In genomic region chr14:84443761-84444160, GRCm38 (mm10) we compare ENCODE assay signal across 8 mouse cellular contexts. TPM values are rescaled to one million over a fixed set of nuclear protein-coding genes. Genes with fewer than 3 reads are reported as not detected.
DNase-seq lines count a peak whose midpoint lies in the region; ATAC-seq and TF ChIP-seq lines count a peak whose summit lies in the region.

No protein-coding gene starts in this region.

- H3K4me3 ChIP-seq in lung, embryonic 14.5 days (ENCODE audit: low read depth, low read length): peak overlapping the region; percentile 57
- H3K4me3 ChIP-seq in forebrain, embryonic 10.5 days: peak overlapping the region; percentile 69
- H3K4me3 ChIP-seq in neural tube, embryonic 14.5 days (ENCODE audit: low read depth, low read length): peak overlapping the region; percentile 64

- H3K27me3 ChIP-seq in lung, embryonic 14.5 days (ENCODE audit: insufficient read depth, low read length): peaks cover 19% of the 10 kb centered on the region
- peaks cover 34% of the 10 kb centered on the region for H3K27me3 ChIP-seq in forebrain, embryonic 10.5 days (ENCODE audit: poor library complexity, severe bottlenecking)
- H3K27me3 ChIP-seq in neural tube, embryonic 14.5 days (ENCODE audit: control insufficient read depth, insufficient read depth, low read length): no peaks in the 10 kb centered on the region

- under 1% methylated on average over 13 of the region's 13 CpGs for WGBS in lung, embryonic 14.5 days
- 2% methylated on average over 13 of the region's 13 CpGs for WGBS in forebrain, embryonic 10.5 days
- under 1% methylated on average over 13 of the region's 13 CpGs for WGBS in neural tube, embryonic 14.5 days

- no peaks in the 10 kb centered on the region for H3K36me3 ChIP-seq in lung, embryonic 14.5 days (ENCODE audit: insufficient read depth)
- no peaks in the 10 kb centered on the region for H3K36me3 ChIP-seq in forebrain, embryonic 10.5 days (replicated peaks)
- no peaks in the 10 kb centered on the region for H3K36me3 ChIP-seq in neural tube, embryonic 14.5 days (ENCODE audit: control insufficient read depth, insufficient read depth, low read length)

- H3K9me3 ChIP-seq in lung, embryonic 14.5 days (ENCODE audit: low read depth, low read length): no peaks in the 10 kb centered on the region
- no peaks in the 10 kb centered on the region for H3K9me3 ChIP-seq in forebrain, embryonic 10.5 days
- H3K9me3 ChIP-seq in neural tube, embryonic 14.5 days (ENCODE audit: control insufficient read depth, low read length): no peaks in the 10 kb centered on the region

- H3K9ac ChIP-seq in lung, embryonic 14.5 days: peak overlapping the region; percentile 45
- H3K9ac ChIP-seq in neural tube, embryonic 14.5 days (replicated peaks; ENCODE audit: low read depth, low read length): peak overlapping the region; percentile 68

- H3K4me2 ChIP-seq in lung, embryonic 14.5 days: peak overlapping the region; percentile 89
- H3K4me2 ChIP-seq in neural tube, embryonic 14.5 days (ENCODE audit: low read depth, low read length): peak overlapping the region; percentile 91

- no peak for ATAC-seq in lung, embryonic 14.5 days (ENCODE audit: insufficient read depth)
- ATAC-seq in neural tube, embryonic 14.5 days (ENCODE audit: low read depth): no peak

- DNase-seq in lung, embryonic 14.5 days: peak; percentile 12
- DNase-seq in lung, postnatal 4 days: no peak
- DNase-seq in forebrain, embryonic 10.5 days (ENCODE audit: extremely low spot score, low spot score): peak; percentile 18
- DNase-seq in kidney, postnatal 25 days: peak; percentile 7 to 35
- DNase-seq in left cerebral cortex, adult 8-10 months (ENCODE audit: low spot score in 2 of 2): no peak
- no peak for DNase-seq in adrenal gland, postnatal 4 days (ENCODE audit: low spot score in 2 of 2)
- DNase-seq in layer of hippocampus, adult 11-12 months (ENCODE audit: low spot score): no peak

- H3K4me1 ChIP-seq in lung, embryonic 14.5 days (ENCODE audit: insufficient read depth): no peaks in the 10 kb centered on the region
- H3K4me1 ChIP-seq in forebrain, embryonic 10.5 days: peaks cover 44% of the 10 kb centered on the region
- H3K4me1 ChIP-seq in neural tube, embryonic 14.5 days (ENCODE audit: control insufficient read depth, insufficient read depth, low read length): peaks cover 7% of the 10 kb centered on the region

- TF ChIP-seq CTCF in lung, embryonic 14.5 days (IDR thresholded peaks at IDR 0.05; ENCODE audit: low read depth): no peak

- no peak overlapping the region for H3K27ac ChIP-seq in lung, embryonic 14.5 days (ENCODE audit: low read depth)
- peak overlapping the region; percentile 89 for H3K27ac ChIP-seq in forebrain, embryonic 10.5 days
- peak overlapping the region; percentile 66; the same call in 1 of the 2 replicates for H3K27ac ChIP-seq in neural tube, embryonic 14.5 days (ENCODE audit: low read depth, low read length)

RNA-seq across cellular contexts. Expression of gene Pcdh17, which starts 0.4 kb away (rescaled TPM):
- polyA plus RNA-seq in lung, embryonic 14.5 days (2014; fragmentation: Nextera tagmentation; extraction: Ambion mirVana): 20.6 and 21.6 TPM in 2 replicates
- 4.4 and 5.4 TPM in 2 replicates for polyA plus RNA-seq in forebrain, embryonic 10.5 days (2016; fragmentation: Nextera tagmentation; extraction: Ambion mirVana)
- 35.8 and 42.0 TPM in 2 replicates for polyA plus RNA-seq in neural tube, embryonic 14.5 days (2014; fragmentation: Nextera tagmentation; extraction: Ambion mirVana)
- 10 to 100 TPM; 30.6 to 37.8 (median 32.7) TPM for total RNA-seq in left cerebral cortex, adult 8-10 months (2022)
- total RNA-seq in adrenal gland, postnatal 4 days (2021): 10 to 100 TPM; 13.7 to 15.3 TPM

Comparison
In these comparisons a context has a peak if more than half of its experiments do, and no peak if none do; other contexts are left out.
1. DNase-seq: peak in lung, embryonic 14.5 days (single experiment), forebrain, embryonic 10.5 days (single experiment) and kidney, postnatal 25 days (2 of 2); none in lung, postnatal 4 days (0 of 2), left cerebral cortex, adult 8-10 months (0 of 2), adrenal gland, postnatal 4 days (0 of 2) and layer of hippocampus, adult 11-12 months (single experiment).
2. Peak in every context shown above with its lines, with median percentiles within 50 percentile points of each other: H3K4me3 ChIP-seq.